Mouse (Mus musculus) hindbrain, embryonic 16.5 days (tissue): Measurements from ENCODE around the gene Wnt1. TPM values are rescaled to one million over a fixed set of nuclear protein-coding genes. Genes with fewer than 3 reads are reported as not detected.
A peak's percentile ranks its signal among the peaks of the same experiment; 100 is the strongest.

Source experiments
- ATAC-seq: fragments of 200-750 bp; cut with Nextera tagmentation; 2 replicates; pipeline ENCODE4 v1.8.0; 2017; ENCODE audit warnings: moderate TSS enrichment, moderate library complexity
- H3K27ac ChIP-seq: fragments of 300-500 bp; sonication (generic); 2 replicates; pipeline ENCODE4 v1.5.1; 2014; ENCODE audit warnings: low read depth, mild to moderate bottlenecking, control low read depth, low read length, moderate library complexity
- H3K27me3 ChIP-seq: fragments of 300-500 bp; sonication (generic); replicated peaks from 2 replicates; pipeline ENCODE4 v1.6.1; 2014; ENCODE audit warnings: low read length; ENCODE audit not compliant: control insufficient read depth, insufficient read depth
- H3K36me3 ChIP-seq: fragments of 300-500 bp; sonication (generic); 2 replicates; pipeline ENCODE4 v1.6.1; 2014; ENCODE audit warnings: mild to moderate bottlenecking, low read length, moderate library complexity, mixed read lengths; ENCODE audit not compliant: control insufficient read depth, insufficient read depth
- H3K4me1 ChIP-seq: fragments of 300-500 bp; sonication (generic); 2 replicates; pipeline ENCODE4 v1.6.1; 2014; ENCODE audit warnings: low read depth, low read length; ENCODE audit not compliant: control insufficient read depth, insufficient read depth
- H3K4me2 ChIP-seq: fragments of 300-500 bp; sonication (generic); 2 replicates; pipeline ENCODE4 v1.6.1; 2014; ENCODE audit warnings: mild to moderate bottlenecking, low read length, control low read depth, moderate library complexity
- H3K4me3 ChIP-seq: fragments of 300-500 bp; sonication (generic); 2 replicates; pipeline ENCODE4 v1.5.1; 2014; ENCODE audit warnings: mild to moderate bottlenecking, low read length, control low read depth, moderate library complexity
- H3K9ac ChIP-seq: fragments of 300-500 bp; sonication (generic); 2 replicates; pipeline ENCODE4 v1.6.1; 2014; ENCODE audit warnings: low read depth, mild to moderate bottlenecking, control low read depth, low read length, moderate library complexity
- H3K9me3 ChIP-seq: fragments of 300-500 bp; sonication (generic); 2 replicates; pipeline ENCODE4 v1.6.1; 2014; ENCODE audit warnings: mild to moderate bottlenecking, low read length, moderate library complexity; ENCODE audit not compliant: control insufficient read depth
- WGBS: fragments of 180-500 bp; shearing (Covaris S2); extraction: QIAGEN DNeasy Blood & Tissue Kit; methylation state at CpG from one replicate; pipeline ENCODE4 v1.1.7; 2014; 5-methylcytosine and 5-hydroxymethylcytosine counted together
- polyA plus RNA-seq: library from polyadenylated mRNA; unstranded; fragments of >200 nt; fragmentation: Nextera tagmentation; extraction: Ambion mirVana; gene quantifications from 2 replicates; pipeline ENCODE4 v1.2.1, GENCODE M21; 2015

Wnt1 gene
- polyA plus RNA-seq, 1 experiment from 2014 or later, result 1.2 TPM

DNA sequence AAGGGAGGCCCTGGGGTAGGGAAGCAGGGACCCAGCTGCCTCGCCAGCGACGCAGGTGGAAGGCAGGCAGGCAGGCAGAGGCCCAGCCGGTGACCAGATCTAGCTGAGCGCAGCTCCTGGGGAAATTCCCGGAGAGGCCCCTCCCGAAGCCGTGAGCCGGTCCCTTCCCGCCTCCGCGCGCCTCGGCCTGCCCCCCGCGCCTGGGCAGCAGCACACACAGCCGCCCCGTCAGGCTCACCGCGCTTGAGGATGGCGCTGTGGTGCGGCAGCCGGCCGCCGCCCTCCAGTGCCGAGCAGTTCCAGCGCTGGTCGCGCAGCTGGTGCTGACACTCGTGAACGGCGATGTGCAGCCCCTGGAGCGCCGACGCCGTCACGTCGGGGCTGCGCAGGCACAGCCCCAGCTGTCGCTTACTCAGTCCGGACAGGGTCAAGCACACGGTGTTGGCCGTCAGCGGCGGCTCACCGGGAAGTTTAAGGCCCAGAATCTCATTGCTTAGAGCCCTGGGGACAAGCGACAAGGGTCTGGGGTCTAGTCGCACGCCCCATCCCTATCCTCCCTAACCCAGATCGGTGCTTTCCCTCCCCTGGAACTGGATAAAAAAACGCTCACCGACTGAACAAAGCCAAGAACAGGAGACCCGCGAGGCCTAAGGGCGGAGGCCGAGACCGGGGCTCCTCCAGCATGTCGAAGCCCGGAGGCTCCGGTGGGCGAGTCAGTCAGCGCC, 13.2 kb upstream of the Wnt1 start:
- peak overlapping the region; percentile 49 for H3K4me2 ChIP-seq
- H3K27me3 ChIP-seq, result peaks cover 85% of the 10 kb centered on the region
- H3K4me3 ChIP-seq, result peak overlapping the region; percentile 31
- no peak for ATAC-seq
- H3K36me3 ChIP-seq, result no peaks in the 10 kb centered on the region
- H3K27ac ChIP-seq, result no peak overlapping the region
- under 1% methylated on average over 48 of the region's 62 CpGs for WGBS
- no peaks in the 10 kb centered on the region for H3K9me3 ChIP-seq
- peaks cover 16% of the 10 kb centered on the region for H3K4me1 ChIP-seq
- H3K9ac ChIP-seq, result peak overlapping the region; percentile 31; the same call in 1 of the 2 replicates

DNA sequence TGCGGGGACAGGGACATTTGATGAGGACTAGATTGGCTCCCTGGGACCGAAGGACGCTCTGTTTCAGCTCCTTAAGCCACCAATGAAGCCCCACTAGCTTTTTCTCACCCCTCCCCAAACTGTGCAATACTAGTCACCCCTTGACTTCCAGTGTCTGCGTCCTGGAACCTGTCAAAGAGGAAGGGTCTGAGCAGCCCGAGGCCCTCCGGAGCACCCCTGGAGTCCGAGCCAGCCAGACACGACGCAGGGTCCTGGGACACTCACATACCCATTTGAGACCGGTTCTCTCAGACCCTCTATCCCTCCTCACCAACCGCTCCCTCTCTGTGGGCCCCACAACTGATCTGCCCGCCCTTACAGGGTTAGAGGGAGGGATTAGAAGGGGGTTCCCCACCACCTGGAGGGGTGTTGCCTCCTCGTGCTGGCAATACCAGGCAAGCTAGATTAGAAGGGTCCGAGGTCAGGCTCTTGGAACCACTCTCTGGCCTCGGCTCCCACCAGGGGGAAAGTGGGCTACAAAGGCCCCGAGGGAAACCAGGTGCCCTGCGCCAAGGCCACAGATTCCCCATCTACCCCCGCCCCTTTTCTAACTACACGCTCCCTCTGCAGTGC, 12.5 kb upstream of the Wnt1 start:
- H3K9ac ChIP-seq, result no peak overlapping the region
- peaks cover 87% of the 10 kb centered on the region for H3K27me3 ChIP-seq
- peaks cover 16% of the 10 kb centered on the region for H3K4me1 ChIP-seq
- H3K27ac ChIP-seq, result no peak overlapping the region
- no peaks in the 10 kb centered on the region for H3K9me3 ChIP-seq
- H3K4me2 ChIP-seq, result no peak overlapping the region
- peak overlapping the region; percentile 31; the same call in 1 of the 2 replicates for H3K4me3 ChIP-seq
- 1% methylated on average over 19 of the region's 19 CpGs for WGBS
- no peak for ATAC-seq
- H3K36me3 ChIP-seq, result no peaks in the 10 kb centered on the region

DNA sequence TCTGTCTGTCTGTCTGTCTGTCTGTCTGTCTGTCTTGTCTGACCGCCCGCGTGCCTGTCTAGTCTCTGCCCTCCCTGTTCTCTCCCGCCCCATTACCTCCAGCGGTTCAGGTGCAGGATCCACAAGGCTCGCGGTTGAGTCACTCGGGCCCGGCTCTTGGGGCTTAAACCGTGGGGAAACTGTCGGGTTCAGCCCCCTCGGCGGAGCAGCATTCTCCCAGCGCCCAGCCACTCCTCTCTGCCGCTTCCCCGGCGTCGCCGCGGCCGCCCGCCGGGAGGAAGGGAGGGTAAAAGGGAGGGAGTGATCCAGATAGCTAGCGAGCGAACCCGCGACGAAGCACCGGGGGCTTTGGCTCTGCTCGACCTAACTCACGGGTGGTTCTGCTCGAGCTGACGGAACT, 11.9 kb upstream of the Wnt1 start, which contains the start of gene Wnt10b:
Gene Wnt10b, minus strand, starts transcription at position 389 of the 400 bp plus-strand sequence.
- Histone ChIP-seq H3K4me3 (peak within 1 kb of the TSS; percentile 32), H3K9ac (peak within 1 kb of the TSS; percentile 41), H3K27ac (no peak within 1 kb of the TSS), H3K4me1 (peaks cover 9% of the 10 kb centered on the region), H3K27me3 (peaks cover 88% of the 10 kb centered on the region), H3K9me3 (no peaks in the 10 kb centered on the region), H3K36me3 (no peaks in the 10 kb centered on the region), H3K4me2 (peak within 1 kb of the TSS; percentile 54)
- ATAC-seq, result no peak
- WGBS, result under 1% methylated on average over 29 of the region's 33 CpGs

DNA sequence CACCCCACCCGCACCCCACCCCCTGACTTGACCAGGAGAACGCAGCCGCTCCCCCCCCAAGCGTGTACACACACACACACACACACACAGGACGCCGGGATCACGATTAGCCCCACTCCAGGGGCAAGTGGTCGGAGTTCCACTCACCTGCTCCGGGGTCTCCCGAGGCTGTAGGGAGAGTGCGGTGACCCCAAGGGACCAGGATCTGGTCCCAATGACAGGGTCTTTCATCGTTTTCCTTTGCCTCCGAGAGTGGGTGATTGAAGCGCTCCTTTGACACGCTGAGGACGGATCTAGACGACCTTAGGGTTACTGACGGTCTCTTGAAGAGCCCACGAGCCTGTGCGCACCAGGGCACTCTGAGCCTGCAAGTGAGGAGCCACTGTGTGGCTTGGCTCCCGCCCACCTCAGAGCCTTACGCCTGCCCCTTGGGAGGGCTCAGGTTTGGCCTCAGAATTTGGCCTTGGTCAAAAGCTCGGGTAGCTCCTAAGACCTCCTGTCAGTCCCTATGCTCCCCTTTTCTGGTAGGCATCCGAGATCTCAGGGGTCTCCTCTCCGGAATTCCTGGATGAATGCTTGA, 11.4 kb upstream of the Wnt1 start:
- H3K4me3 ChIP-seq, result peak overlapping the region; percentile 32
- no peak overlapping the region for H3K27ac ChIP-seq
- H3K4me2 ChIP-seq, result peak overlapping the region; percentile 54
- 1% methylated on average over 24 of the region's 25 CpGs for WGBS
- H3K9ac ChIP-seq, result no peak overlapping the region; the same call in 1 of the 2 replicates
- H3K4me1 ChIP-seq, result peaks cover 9% of the 10 kb centered on the region
- no peaks in the 10 kb centered on the region for H3K36me3 ChIP-seq
- peaks cover 88% of the 10 kb centered on the region for H3K27me3 ChIP-seq
- no peaks in the 10 kb centered on the region for H3K9me3 ChIP-seq
- no peak for ATAC-seq

DNA sequence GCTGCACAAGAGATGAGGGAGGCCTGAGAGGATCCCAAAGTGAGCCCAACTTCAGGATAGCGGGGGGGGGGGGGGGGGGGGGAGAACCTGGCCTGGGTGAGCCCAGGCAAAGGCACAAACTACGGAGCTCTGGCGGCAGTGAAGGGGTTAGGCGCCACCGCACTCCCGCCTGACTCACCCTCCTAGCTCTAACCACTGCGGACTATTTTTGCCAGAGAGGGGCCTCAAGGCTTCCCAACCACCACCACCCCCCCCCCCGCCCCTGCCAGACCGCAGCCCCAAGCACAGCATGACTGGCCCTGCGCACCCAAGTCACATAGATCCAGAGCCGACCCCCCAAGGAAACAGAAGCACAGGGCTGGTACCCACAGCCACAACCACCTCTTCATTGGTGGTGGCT, 10.9 kb upstream of the Wnt1 start:
- peaks cover 9% of the 10 kb centered on the region for H3K4me1 ChIP-seq
- no peaks in the 10 kb centered on the region for H3K36me3 ChIP-seq
- no peak overlapping the region for H3K27ac ChIP-seq
- H3K4me2 ChIP-seq, result no peak overlapping the region
- ATAC-seq, result no peak
- 1% methylated on average over 7 of the region's 11 CpGs for WGBS
- H3K4me3 ChIP-seq, result no peak overlapping the region
- H3K27me3 ChIP-seq, result peaks cover 84% of the 10 kb centered on the region
- H3K9me3 ChIP-seq, result no peaks in the 10 kb centered on the region
- no peak overlapping the region for H3K9ac ChIP-seq

DNA sequence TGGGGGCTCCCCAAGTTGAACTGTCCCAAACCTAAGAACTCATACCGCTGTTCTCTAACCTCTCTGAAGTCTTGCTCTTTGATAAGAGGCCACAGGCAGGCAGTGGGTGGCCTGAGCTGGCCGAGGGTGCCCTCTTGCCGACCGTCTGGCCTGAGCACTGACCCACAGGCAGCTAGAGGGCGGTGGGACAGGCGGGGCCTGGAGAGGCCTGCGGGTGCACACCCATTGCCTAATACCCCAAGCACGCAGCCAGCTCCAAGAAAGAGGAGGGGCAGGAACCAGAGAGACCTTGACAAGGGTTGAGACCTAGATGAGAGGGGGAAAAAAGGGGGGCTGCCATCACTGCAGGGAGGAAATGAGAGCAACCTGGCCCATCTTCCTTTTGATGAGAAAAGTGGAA, 9.6 kb upstream of the Wnt1 start:
- H3K27me3 ChIP-seq, result peaks cover 71% of the 10 kb centered on the region
- H3K4me1 ChIP-seq, result peaks cover 9% of the 10 kb centered on the region
- no peaks in the 10 kb centered on the region for H3K36me3 ChIP-seq
- no peak overlapping the region for H3K9ac ChIP-seq
- no peak overlapping the region for H3K4me3 ChIP-seq
- WGBS, result 4% methylated on average over 8 of the region's 8 CpGs
- no peaks in the 10 kb centered on the region for H3K9me3 ChIP-seq
- H3K27ac ChIP-seq, result no peak overlapping the region
- ATAC-seq, result no peak
- no peak overlapping the region for H3K4me2 ChIP-seq

DNA sequence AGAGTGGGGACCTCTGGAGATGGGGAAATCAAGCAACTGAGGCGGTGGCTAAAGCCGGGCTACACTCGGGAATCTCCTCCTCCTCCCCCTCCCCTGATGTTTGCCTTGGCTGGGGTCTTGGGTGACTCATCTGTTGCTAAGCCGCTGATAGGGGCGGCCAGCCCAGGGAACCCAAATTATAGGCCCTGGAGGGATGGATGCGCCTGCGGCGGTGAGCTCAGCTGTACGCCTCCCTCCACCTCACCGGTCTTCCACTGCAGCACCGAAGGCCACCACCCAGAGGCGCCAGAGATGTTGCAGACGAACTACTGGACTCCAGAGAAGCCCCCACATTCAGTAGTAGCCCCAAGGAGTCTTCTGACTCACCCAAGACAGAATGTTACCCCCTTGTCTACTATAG, 9.1 kb upstream of the Wnt1 start:
- H3K27me3 ChIP-seq, result peaks cover 69% of the 10 kb centered on the region
- H3K4me1 ChIP-seq, result peaks cover 9% of the 10 kb centered on the region
- H3K4me2 ChIP-seq, result no peak overlapping the region
- no peaks in the 10 kb centered on the region for H3K36me3 ChIP-seq
- no peak overlapping the region for H3K9ac ChIP-seq
- WGBS, result 5% methylated on average over 13 of the region's 13 CpGs
- H3K4me3 ChIP-seq, result no peak overlapping the region
- H3K9me3 ChIP-seq, result no peaks in the 10 kb centered on the region
- ATAC-seq, result no peak
- H3K27ac ChIP-seq, result no peak overlapping the region

DNA sequence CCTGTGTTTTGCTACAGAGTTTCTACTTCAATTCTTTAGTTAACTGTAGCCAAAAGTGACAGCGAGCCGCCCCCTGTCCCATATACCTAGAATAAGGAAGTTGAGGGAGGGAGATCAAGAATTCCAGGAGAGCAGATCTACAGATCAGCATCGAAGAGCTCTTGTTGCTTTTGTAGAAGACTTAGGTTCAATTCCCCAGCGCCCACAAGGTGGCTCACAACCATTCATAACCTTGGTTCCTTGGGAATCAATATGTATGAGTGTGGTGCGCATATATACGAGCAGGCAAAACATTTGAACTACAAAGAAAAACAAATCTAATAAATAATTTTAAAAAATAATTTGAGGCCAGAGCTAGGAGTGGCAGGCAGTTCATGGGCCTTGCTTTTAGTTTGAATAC, 8.5 kb upstream of the Wnt1 start:
- no peak for ATAC-seq
- Histone ChIP-seq H3K4me2 (no peak overlapping the region), H3K9ac (no peak overlapping the region), H3K4me3 (no peak overlapping the region), H3K27me3 (peaks cover 64% of the 10 kb centered on the region), H3K27ac (no peak overlapping the region), H3K36me3 (no peaks in the 10 kb centered on the region), H3K4me1 (peaks cover 9% of the 10 kb centered on the region), H3K9me3 (peaks cover 4% of the 10 kb centered on the region)
- 30% methylated on average over 6 of the region's 6 CpGs for WGBS

DNA sequence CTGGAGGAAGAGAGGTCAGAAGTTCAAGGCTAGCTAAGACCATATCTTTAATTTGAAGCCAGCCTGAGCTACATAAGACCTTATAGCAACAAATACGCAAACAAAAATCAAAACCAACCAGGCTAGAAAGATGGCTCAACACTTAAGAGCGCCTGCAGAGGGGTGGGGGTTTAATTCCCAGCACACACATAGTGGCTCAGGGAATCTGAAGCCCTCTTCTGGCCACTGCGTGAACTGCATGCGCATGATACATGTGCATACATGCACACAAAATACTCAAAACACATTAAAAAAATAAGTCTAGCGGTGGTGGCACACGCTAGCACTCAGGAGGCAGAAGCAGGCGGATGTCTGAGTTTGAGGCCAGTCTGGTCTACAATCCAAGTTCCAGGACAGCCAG, 3.9 kb upstream of the Wnt1 start:
- no peak overlapping the region for H3K4me3 ChIP-seq
- H3K9ac ChIP-seq, result no peak overlapping the region
- WGBS, result 44% methylated on average over 7 of the region's 7 CpGs
- H3K9me3 ChIP-seq, result peaks cover 4% of the 10 kb centered on the region
- H3K4me1 ChIP-seq, result peaks cover under 1% of the 10 kb centered on the region; the same call in 1 of the 2 replicates
- no peak for ATAC-seq
- no peak overlapping the region for H3K27ac ChIP-seq
- H3K27me3 ChIP-seq, result peaks cover 59% of the 10 kb centered on the region
- H3K4me2 ChIP-seq, result no peak overlapping the region
- no peaks in the 10 kb centered on the region for H3K36me3 ChIP-seq
